Mouse (Mus musculus) stomach, embryonic 16.5 days (tissue): ENCODE measurements around the gene Olfr1395. TPM values are rescaled to one million over a fixed set of nuclear protein-coding genes. Genes with fewer than 3 reads are reported as not detected.
A peak's percentile ranks its signal among the peaks of the same experiment; 100 is the strongest.

Source experiments
- ATAC-seq: fragments of 200-750 bp; cut with Nextera tagmentation; 2 replicates; pipeline ENCODE4 v1.8.0; 2017; ENCODE audit warnings: moderate number of reproducible peaks, moderate TSS enrichment; ENCODE audit not compliant: insufficient read depth, low FRiP score
- H3K27ac ChIP-seq: fragments of 300-500 bp; sonication (generic); 2 replicates; pipeline ENCODE4 v1.5.1; 2014; ENCODE audit warnings: low read length
- H3K27me3 ChIP-seq: fragments of 300-500 bp; sonication (generic); 2 replicates; pipeline ENCODE4 v1.6.1; 2014; ENCODE audit warnings: low read length, control low read depth, mixed read lengths; ENCODE audit not compliant: control insufficient read depth, insufficient read depth
- H3K36me3 ChIP-seq: fragments of 300-500 bp; sonication (generic); 2 replicates; pipeline ENCODE4 v1.6.1; 2014; ENCODE audit warnings: low read length; ENCODE audit not compliant: control insufficient read depth, insufficient read depth
- H3K4me1 ChIP-seq: fragments of 300-500 bp; sonication (generic); 2 replicates; pipeline ENCODE4 v1.6.1; 2014; ENCODE audit warnings: low read length, control low read depth, mixed read lengths; ENCODE audit not compliant: control insufficient read depth, insufficient read depth
- H3K4me2 ChIP-seq: fragments of 300-500 bp; sonication (generic); 2 replicates; pipeline ENCODE4 v1.6.1; 2014; ENCODE audit warnings: low read depth, low read length, mixed read lengths
- H3K4me3 ChIP-seq: fragments of 300-500 bp; sonication (generic); replicated peaks from 2 replicates; pipeline ENCODE4 v1.5.1; 2014; ENCODE audit warnings: mild to moderate bottlenecking, low read length
- H3K9ac ChIP-seq: fragments of 300-500 bp; sonication (generic); 2 replicates; pipeline ENCODE4 v1.6.1; 2014; ENCODE audit warnings: low read length
- H3K9me3 ChIP-seq: fragments of 300-500 bp; sonication (generic); replicated peaks from 2 replicates; pipeline ENCODE4 v1.6.1; 2016; ENCODE audit warnings: low read length, control low read depth; ENCODE audit not compliant: control insufficient read depth
- WGBS: fragments of 180-500 bp; shearing (Covaris S2); extraction: QIAGEN DNeasy Blood & Tissue Kit; methylation state at CpG from one replicate; pipeline ENCODE4 v1.1.7; 2014; 5-methylcytosine and 5-hydroxymethylcytosine counted together
- polyA plus RNA-seq: library from polyadenylated mRNA; unstranded; fragments of >200 nt; fragmentation: Nextera tagmentation; extraction: Ambion mirVana; gene quantifications from 2 replicates; pipeline ENCODE4 v1.2.1, GENCODE M21; 2015

Olfr1395 gene
- polyA plus RNA-seq: not detected in 2 replicates

DNA sequence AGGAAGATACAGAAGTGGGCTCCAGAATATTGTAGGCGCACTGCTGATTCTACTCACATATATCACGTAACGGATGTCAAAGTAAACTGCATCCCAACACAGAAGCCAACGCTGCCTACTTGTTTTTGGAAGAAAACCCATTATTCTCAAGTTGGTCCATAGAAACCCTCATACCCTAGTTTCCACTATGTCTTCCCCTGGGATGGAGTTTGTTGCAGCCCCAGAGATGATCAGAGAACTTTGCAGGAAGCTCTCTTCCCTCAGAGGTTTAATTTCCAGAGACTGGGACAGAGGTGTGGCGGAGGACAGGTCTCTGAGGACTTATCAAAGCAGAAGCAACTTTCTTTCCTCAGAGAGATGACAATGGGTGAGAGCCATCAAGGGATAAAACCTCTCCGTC, at the start of gene Olfr1395:
Gene Olfr1395 (plus strand): TSS at position 301 of the 400 bp plus-strand sequence.
- 86% methylated on average over 6 of the region's 6 CpGs for WGBS
- no peak within 1 kb of the TSS for H3K4me3 ChIP-seq
- no peak within 1 kb of the TSS for H3K4me2 ChIP-seq

DNA sequence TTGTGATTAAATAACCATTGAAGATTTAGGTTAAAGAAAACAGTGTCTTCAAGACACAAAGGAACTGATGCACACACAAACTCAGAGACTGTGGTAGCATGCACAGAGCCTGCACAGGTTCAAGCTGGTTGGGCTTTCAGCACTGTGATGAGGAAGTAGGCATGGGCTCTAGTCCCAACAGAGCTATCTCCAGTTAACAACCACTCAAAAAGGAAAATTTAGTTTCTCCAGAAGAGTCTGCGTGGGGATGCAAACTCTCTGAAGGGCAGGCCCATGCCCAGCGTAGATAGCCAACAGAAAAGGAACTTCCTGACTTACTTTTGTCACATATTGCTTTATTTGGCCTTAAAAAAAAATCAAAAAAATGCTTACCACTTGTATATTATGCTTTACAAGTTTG, 49.3 kb upstream of the Olfr1395 start:
- ATAC-seq: no peak
- H3K27me3 ChIP-seq: no peaks in the 10 kb centered on the region

More for the DNA sequence above, at the start of gene Olfr1395:
- Histone ChIP-seq H3K9me3 (no peaks in the 10 kb centered on the region), H3K4me1 (no peaks in the 10 kb centered on the region), H3K27ac (no peak within 1 kb of the TSS), H3K27me3 (no peaks in the 10 kb centered on the region), H3K9ac (no peak within 1 kb of the TSS), H3K36me3 (no peaks in the 10 kb centered on the region)
- no peak for ATAC-seq

DNA sequence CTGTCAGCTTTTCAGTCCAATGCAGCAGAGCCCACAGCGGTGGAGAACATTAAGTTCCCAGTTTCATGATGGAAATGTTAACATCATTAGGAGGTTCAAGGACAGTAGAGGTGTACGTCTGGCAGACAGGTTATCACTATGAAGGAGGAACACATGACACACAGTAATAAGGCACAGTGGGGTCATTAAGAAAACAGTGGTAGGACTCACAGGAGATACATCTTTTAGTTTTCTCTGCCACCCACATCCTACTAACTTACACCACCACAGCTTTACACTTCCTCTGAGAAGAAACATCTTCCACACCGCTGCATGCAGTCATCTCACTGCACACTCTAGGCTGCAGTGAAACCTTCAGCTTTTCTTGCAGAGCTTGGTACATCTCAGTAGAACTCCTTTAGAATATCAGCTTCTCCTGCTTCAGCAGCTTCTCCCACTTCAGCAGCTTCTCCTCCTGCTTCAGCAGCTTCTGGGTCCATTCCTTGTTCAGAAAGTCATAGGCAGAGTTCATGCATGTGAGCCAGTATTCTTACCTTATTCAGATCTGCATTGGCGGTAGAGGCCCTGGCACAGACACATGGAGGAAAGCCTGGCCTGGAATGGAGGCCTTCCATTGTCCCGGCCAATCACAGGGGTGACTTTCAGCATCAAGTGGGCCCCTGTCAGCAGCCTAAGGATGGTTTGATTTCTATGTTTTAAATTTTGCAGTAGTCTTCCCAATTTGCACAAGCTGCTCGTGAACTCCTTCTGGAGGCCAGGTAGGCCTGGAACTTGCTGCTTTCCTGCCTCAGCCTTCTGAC, 48.0 kb upstream of the Olfr1395 start:
- Histone ChIP-seq H3K27ac (no peak overlapping the region), H3K4me2 (no peak overlapping the region), H3K4me1 (peaks cover 2% of the 10 kb centered on the region; the same call in 1 of the 2 replicates), H3K9me3 (no peaks in the 10 kb centered on the region), H3K4me3 (no peak overlapping the region), H3K27me3 (no peaks in the 10 kb centered on the region), H3K9ac (no peak overlapping the region), H3K36me3 (no peaks in the 10 kb centered on the region)
- 78% methylated on average over 6 of the region's 6 CpGs for WGBS
- ATAC-seq: no peak

More for the DNA sequence above, 49.3 kb upstream of the Olfr1395 start:
- no peak overlapping the region for H3K9ac ChIP-seq
- no peaks in the 10 kb centered on the region for H3K36me3 ChIP-seq
- no peaks in the 10 kb centered on the region for H3K9me3 ChIP-seq
- H3K4me2 ChIP-seq: no peak overlapping the region
- no peak overlapping the region for H3K4me3 ChIP-seq
- peaks cover 8% of the 10 kb centered on the region for H3K4me1 ChIP-seq
- 82% methylated on average over 2 of the region's 2 CpGs for WGBS
- no peak overlapping the region for H3K27ac ChIP-seq

DNA sequence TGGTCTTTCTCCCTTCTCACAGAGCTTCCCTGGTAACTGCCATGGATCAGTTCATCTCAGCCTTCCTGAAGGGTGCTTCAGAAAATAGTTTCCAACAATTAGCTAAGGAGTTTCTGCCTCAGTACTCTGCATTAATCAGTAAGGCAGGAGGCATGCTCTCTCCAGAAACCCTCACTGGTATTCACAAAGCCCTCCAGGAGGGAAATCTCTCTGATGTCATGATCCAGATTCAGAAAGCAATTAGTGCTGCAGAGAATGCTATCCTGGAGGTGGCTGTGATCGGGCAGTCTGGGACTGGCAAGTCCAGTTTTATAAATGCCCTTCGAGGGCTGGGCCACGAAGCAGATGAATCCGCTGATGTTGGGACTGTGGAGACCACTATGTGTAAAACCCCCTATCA, 46.7 kb upstream of the Olfr1395 start:
- H3K27ac ChIP-seq: no peak overlapping the region
- no peak overlapping the region for H3K9ac ChIP-seq
- H3K36me3 ChIP-seq: no peaks in the 10 kb centered on the region
- H3K4me1 ChIP-seq: no peaks in the 10 kb centered on the region
- no peak for ATAC-seq
- 88% methylated on average over 4 of the region's 4 CpGs for WGBS
- H3K4me3 ChIP-seq: no peak overlapping the region
- no peaks in the 10 kb centered on the region for H3K27me3 ChIP-seq
- no peak overlapping the region for H3K4me2 ChIP-seq
- H3K9me3 ChIP-seq: no peaks in the 10 kb centered on the region

DNA sequence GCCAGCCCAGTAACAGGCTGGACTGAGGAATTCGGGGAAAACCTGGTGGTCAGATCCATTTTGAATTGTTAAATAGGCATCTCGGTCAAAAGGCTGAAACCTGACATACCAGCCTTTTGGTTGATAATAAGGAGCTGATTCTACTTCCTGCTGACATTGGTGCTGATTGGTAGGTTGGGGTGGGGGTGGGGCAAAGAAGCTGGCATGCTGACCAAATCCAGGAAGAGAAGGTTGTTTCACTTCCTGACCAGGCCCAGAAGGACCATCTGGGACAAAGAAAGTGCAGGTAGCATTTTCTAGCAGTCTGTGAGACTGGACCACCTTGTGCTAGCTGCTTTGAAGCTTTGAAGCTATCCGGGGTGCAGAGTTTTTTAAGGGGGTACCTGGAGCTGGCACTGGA, 41.7 kb upstream of the Olfr1395 start:
- no peaks in the 10 kb centered on the region for H3K36me3 ChIP-seq
- WGBS: 91% methylated on average over 3 of the region's 3 CpGs

DNA sequence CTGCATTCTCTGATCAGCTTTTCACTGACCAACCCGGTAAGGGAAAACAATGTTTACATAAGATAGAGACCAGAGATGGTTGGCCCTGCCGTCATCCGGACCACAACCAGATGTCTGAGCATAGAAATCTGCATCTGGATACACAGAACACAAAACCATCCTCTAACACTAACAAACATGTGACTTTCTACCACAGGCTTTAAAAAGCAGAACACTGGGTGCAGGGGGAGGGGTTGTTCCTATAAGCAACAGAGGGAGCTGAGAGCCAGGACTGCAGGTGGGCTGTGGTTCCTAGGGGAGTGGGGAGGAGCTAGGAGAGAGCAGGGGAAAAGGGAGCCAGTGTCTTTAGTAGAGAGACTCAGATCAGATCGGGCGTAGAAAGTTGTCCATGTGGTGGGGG, 40.6 kb upstream of the Olfr1395 start:
- ATAC-seq: no peak
- no peaks in the 10 kb centered on the region for H3K4me1 ChIP-seq
- no peak overlapping the region for H3K4me2 ChIP-seq
- H3K27me3 ChIP-seq: no peaks in the 10 kb centered on the region
- 31% methylated on average over 5 of the region's 5 CpGs for WGBS
- H3K36me3 ChIP-seq: no peaks in the 10 kb centered on the region
- no peak overlapping the region for H3K27ac ChIP-seq
- no peaks in the 10 kb centered on the region for H3K9me3 ChIP-seq
- peak overlapping the region; percentile 23; the same call in 1 of the 2 replicates for H3K9ac ChIP-seq
- no peak overlapping the region for H3K4me3 ChIP-seq

More for the DNA sequence above, 41.7 kb upstream of the Olfr1395 start:
- no peak overlapping the region for H3K9ac ChIP-seq
- no peak overlapping the region for H3K27ac ChIP-seq
- H3K9me3 ChIP-seq: no peaks in the 10 kb centered on the region
- H3K4me1 ChIP-seq: no peaks in the 10 kb centered on the region
- H3K4me2 ChIP-seq: no peak overlapping the region
- ATAC-seq: no peak
- no peaks in the 10 kb centered on the region for H3K27me3 ChIP-seq
- no peak overlapping the region for H3K4me3 ChIP-seq

DNA sequence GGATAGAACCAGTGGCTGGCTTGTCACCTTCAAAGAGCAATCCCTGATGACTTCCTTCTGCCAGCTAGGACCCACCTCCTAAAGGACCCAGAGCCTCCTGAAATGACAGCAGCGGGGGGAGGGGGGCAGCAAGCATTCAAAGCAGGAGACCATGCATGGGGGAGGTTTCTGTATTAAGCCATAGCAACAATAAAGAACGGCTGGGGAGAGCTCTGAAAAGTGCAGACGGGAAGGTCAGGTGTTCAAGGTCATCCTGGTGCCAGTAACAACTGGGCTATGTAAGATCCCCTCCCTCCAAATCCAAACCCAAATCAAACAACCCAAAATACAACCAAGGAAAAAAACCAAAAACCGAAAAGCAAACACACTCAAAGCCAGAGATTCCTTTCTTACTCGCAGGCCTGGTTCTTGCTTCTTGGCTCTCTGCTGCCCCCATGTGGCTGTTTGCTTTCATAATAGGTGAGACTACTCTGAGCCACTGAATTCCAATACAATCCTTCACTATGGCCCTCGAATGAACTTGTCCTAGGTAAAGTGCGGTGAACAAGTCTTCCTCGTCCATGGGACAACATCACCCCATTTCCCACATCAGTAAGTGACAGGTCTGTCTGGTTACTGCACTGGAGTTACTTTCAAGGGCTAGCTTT, 38.9 kb upstream of the Olfr1395 start:
- H3K27me3 ChIP-seq: no peaks in the 10 kb centered on the region
- H3K36me3 ChIP-seq: no peaks in the 10 kb centered on the region
- H3K4me3 ChIP-seq: no peak overlapping the region
- no peak overlapping the region for H3K4me2 ChIP-seq
- H3K9ac ChIP-seq: no peak overlapping the region
- H3K9me3 ChIP-seq: no peaks in the 10 kb centered on the region
- no peaks in the 10 kb centered on the region for H3K4me1 ChIP-seq
- H3K27ac ChIP-seq: no peak overlapping the region
- 6% methylated on average over 8 of the region's 8 CpGs for WGBS
- ATAC-seq: peak; percentile 66; the same call in 1 of the 2 replicates

DNA sequence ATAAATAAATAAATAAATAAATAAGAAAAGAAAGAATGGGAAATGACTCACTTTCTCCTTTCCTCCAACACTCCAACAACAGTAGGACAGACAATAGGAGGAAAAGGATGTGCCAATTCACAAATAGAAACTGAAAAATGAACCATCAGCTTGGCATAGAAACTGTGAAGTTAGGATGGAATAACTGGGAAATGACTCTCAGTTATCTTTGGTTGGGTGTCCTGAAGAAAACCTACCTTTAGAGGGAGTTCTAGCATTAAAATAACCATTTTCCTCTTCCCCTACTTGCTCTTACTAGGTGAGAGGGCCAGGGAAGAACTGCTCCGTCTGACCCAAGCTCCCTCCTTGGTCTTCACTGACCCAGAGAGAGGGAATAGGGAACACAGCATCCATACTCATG, 36.3 kb upstream of the Olfr1395 start:
- Histone ChIP-seq H3K9me3 (no peaks in the 10 kb centered on the region), H3K27me3 (no peaks in the 10 kb centered on the region), H3K4me2 (no peak overlapping the region), H3K4me3 (no peak overlapping the region), H3K36me3 (no peaks in the 10 kb centered on the region), H3K9ac (no peak overlapping the region), H3K4me1 (no peaks in the 10 kb centered on the region), H3K27ac (no peak overlapping the region)
- ATAC-seq: no peak
- WGBS: 70% methylated on average over 1 of the region's 1 CpGs
